Mouse (Mus musculus) T-helper 1 cell (primary cell): ENCODE measurements around the gene Saal1.
"Not testable (repeated sequence)": the region's sequence is repeated elsewhere in the genome, so short reads cannot be mapped to it uniquely, and the experiment has no call there.

Experiments used
- in situ Hi-C: fragments of 300-600 bp; cut with MboI, MseI; formaldehyde crosslinking; loops from one replicate; pipeline ENCODE4 v1.15.1; 2025; ENCODE audit warnings: high pct_unique_total_duplicates

Saal1 gene

DNA sequence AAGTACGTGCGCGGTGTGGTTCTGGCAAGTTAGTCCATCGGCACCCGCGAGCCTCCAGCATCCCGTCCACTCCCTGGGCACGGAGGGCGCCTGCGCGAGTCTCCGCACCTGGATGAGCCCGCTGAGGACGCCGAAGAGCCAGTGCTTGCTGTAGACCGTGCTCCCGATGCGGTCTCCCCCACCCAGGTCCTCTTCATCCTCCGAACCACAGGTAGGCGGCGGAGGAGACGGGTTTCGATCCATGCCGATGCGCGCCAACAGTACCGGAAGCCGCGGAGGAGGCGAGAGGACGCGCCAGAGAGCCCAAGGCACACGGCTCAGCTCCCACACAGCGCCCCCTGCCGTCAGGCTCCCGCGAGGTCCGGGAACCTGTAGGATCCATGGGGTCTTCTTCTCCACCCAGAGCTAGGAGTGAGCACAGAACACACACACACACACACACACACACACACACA, at the start of gene Saal1:
Gene Saal1 (minus strand): TSS at position 291 of the 455 bp plus-strand sequence.
- in situ Hi-C loops, result no loop called here

GRCm38 (mm10) chr7:46751490-46751889, 41.0 kb upstream of the Saal1 start, which contains the start of gene Saa2:
Saa2 (plus strand) TSS chr7:46751790.
- in situ Hi-C loops, result no loop called here

- in situ Hi-C loops, result no loop called here
Observed at GRCm38 (mm10) chr7:46748459-46748858, 38.0 kb upstream of the Saal1 start.

GRCm38 (mm10) chr7:46746381-46746780, 35.9 kb upstream of the Saal1 start:
- in situ Hi-C loops, result no loop called here

GRCm38 (mm10) chr7:46745816-46746215, 35.3 kb upstream of the Saal1 start:
- in situ Hi-C loops, result no loop called here

DNA sequence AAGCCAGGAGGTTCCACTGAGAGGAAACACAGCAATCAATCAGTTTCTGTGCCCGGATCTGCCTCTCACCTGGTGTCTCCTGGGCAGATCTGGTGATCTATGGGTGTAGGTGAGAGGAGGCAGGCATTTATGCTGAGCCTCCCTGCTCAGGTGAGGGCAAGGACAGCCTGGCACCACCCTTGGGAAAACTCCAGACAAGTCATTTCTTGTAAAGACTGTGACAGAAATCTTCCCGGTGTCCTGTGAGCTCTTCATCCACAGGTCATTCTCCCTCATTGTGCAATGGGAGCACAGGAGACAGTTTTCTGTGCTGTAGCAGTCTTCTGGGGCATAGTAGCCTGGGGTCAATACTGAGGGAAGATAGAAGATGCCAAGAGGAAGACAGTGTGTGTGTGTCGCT, 32.4 kb upstream of the Saal1 start, which contains the start of gene Saa1:
Gene Saa1 (minus strand): TSS at position 101 of the 400 bp plus-strand sequence.
- in situ Hi-C loops, result not testable (repeated sequence)

DNA sequence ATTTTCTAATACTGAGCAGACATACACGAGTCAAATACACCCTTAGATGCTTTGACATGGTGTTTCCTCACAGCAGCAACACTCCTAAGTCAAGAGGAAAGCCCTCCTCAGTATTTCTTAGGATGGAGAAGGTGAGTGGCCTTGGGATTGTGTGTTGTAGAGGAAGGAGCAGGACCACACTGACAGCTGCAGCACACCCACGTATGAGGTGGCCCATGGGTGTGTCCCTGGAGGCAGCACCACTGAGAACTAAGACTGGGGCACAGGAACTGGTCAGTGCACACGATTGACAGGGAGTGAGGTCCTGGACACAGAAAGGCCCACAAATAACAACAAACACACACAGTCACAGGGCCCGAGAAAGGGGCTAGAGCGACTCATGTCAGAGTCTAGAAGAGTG, 29.6 kb upstream of the Saal1 start:
- in situ Hi-C loops, result not testable (repeated sequence)

DNA sequence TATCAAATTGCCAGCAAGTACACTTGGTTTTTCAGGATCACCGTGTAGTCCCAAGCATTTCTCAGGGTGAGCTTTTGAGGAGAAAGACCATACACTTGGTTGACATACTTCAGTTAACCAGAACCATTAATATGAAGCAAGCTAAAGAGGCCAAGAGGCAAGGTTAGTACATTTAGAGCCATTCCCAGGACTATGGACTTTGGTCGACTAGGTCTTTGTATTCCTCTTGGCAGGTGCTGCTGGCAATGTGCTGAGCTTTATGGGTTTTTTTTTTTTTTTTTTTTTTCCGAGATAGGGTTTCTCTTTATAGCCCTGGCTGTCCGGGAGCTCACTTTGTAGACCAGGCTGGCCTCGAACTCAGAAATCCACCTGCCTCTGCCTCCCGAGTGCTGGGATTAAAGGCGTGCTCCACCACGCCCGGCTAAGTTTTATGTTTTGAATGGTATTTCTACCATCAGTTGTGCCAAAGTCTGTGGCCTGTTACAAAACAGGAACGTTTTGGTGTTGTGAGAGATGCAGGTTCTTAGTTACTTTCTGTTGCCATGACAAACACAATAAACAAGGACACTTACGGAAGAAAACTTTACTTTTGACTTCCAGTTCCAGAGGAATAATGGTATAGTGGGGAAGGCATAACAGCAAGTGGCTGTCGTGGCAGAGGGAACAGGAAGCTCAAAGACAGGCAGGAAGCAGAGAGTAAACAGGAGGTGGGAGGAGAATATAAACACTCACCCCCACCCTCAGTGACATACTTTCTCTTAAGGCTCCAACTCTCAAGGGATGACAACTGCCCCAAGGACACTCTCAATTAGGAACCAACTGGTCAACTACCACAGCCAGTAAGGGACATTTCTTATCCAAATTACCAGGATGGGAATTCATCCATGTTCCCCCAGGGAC, 28.3 kb upstream of the Saal1 start:
- in situ Hi-C loops, result no loop called here

DNA sequence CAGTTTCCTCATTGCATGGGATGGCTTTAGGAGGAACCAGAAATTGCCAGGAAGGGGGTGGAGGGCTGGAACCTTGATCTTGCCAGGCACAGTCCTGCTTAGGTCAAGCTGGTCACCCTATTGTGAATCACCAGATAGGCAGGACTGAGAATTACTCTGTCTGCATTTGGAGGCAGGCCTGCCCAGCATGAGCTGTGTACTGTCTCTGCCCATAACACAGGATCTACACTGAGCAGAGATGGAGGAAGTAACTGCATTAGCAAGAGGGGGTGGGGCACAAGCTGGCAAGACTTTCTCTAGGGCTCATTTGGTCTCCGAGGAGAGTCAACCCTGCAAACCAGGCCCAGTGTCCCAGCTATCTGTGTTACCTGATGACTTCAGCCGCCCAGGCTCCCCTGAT, 24.5 kb upstream of the Saal1 start:
- in situ Hi-C loops, result no loop called here

- in situ Hi-C loops, result no loop called here
Observed at GRCm38 (mm10) chr7:46732458-46732857, 22.0 kb upstream of the Saal1 start, which contains the start of gene Saa4. Saa4 (minus strand) TSS chr7:46732603.

GRCm38 (mm10) chr7:46727584-46727983, 17.1 kb upstream of the Saal1 start:
- in situ Hi-C loops, result no loop called here

DNA sequence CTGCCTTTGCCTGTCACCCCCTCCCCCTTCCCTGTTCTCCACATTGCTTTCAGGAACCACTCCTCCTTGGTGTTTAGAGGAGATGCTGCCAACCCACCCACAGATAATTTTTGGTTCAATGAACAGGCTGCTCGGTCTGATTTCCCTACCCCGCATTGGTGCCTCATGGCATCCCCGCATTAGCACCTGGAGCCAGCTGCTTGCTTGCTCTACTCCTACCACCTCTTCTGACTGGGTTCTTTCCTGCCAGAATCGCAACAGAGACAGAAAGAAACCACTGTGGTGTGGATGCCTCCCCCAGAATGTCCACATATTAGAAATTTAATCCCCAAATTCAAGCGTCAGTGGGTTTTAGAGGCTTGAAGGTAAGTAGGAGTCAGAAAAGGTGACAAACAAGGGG, 13.9 kb upstream of the Saal1 start:
- in situ Hi-C loops, result no loop called here

- in situ Hi-C loops, result no loop called here
Observed at GRCm38 (mm10) chr7:46723849-46724248, 13.4 kb upstream of the Saal1 start.

DNA sequence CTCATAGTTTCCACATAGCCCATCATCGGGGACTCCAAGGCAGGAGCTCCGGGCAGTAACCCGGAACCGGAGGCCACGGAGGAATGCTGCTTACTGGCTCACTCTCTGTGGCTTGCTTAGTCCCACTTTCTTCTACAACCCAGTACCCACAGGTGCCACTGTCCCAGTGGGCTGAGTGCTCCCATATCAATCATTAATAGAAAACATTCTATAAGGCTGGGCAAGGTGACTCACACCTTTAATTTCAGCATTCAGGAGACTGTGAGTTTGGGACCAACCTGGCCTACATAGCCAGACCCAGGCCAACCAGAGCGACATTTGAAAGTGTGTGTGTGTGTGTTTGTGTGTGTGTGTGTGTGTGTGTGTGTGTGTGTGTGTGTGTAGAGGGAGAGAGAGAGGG, 12.9 kb upstream of the Saal1 start:
- in situ Hi-C loops, result no loop called here

- in situ Hi-C loops, result no loop called here
Observed at GRCm38 (mm10) chr7:46720460-46720859, 10.0 kb upstream of the Saal1 start.

GRCm38 (mm10) chr7:46719526-46719925, 9.0 kb upstream of the Saal1 start:
- in situ Hi-C loops, result no loop called here

DNA sequence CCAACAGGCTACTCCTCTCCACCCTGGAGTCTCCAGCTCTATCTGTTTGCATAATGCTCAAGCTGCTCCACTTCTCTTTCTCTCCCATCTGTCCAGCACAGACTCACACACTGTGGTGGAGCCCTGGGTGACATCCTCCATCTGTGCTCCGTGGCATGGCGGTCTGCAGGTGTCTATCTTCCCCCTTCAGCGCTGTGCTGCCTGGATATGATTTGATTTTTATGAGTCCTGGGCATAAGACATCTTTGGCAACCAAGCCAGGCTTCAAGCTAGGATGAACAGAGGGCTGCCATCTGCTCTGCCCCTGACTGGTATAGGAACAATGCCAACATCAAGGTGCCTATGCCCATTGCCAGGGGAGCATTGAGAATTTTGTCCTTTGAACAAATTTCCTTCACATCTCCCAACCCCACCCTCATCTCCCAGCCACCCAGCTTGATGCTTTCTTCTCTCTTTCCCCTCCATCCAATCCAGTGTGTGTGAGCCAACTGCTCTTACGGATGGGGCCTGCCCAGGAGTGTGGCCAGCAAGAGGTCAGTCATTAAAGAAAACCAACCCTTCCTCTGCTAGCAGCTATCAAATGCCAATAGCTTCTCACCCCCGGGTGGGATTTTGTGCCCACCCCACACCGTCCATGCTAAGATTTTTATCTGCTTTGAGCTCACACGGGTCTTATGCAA, 8.3 kb upstream of the Saal1 start:
- in situ Hi-C loops, result no loop called here

GRCm38 (mm10) chr7:46716897-46717296, 6.4 kb upstream of the Saal1 start:
- in situ Hi-C loops, result no loop called here

- in situ Hi-C loops, result no loop called here
Observed at GRCm38 (mm10) chr7:46715600-46715999, 5.1 kb upstream of the Saal1 start, which contains the start of gene Saa3. Saa3 (minus strand) TSS chr7:46715700.

DNA sequence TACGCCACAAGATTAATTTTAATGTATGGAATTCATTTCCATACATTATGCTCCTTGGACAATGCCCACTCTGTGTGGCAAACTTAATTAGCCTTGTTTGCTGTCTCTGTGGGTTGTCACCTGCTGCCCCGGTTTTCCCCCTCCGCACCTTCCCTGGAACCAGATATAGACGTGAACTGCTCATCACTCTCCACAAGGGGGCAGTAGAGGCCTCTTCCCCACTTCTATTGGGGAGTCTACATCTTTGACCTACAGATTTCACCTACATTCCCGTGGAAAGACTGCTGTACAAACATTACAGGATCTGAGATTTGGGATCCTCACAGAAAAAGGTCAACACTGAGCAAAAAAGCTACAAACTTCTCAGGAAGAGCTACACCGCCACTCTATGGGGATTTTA, 4.0 kb upstream of the Saal1 start:
- in situ Hi-C loops, result no loop called here

GRCm38 (mm10) chr7:46712250-46712649, 1.8 kb upstream of the Saal1 start:
- in situ Hi-C loops, result no loop called here

- in situ Hi-C loops, result no loop called here
Observed at GRCm38 (mm10) chr7:46700521-46701025, 9.9 kb downstream of the Saal1 start.
